Mouse (Mus musculus): ENCODE measurements around the gene Kcnk3. TPM values are rescaled to one million over a fixed set of nuclear protein-coding genes. Genes with fewer than 3 reads are reported as not detected.

Kcnk3 gene
- polyA plus RNA-seq, 1 experiment: 0.11 TPM

DNA sequence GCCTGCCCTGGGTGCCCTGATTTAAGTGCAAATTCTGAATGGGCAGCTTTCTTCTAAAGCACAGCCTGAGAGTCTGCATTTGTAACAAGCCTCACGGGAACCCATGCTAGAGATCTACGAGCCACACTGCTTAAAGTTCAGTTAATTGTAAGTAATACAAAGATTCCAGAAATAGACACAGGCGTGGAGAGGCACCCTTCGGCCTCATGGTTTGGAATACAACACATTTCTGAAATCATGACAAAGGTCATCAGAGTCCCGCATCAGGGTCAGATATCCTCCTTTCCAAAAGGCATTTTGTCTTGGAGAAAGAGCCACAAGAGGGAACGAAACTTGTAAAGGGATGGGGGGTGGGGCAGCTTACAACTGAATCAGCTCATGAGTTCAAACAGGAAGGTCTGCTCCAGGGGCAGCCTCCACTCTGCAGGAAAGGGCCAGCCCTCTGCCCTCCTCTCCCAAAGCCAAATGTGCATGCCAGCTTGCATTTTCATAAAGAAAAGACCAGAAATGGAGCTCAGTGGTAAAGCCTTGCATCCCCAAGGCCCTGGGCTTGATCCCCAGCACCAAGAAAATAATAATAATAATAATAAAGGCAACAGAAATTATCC, 7.1 kb downstream of the Kcnk3 start:
- H3K79me2 ChIP-seq (ENCODE audit: control insufficient read depth, insufficient read depth): no peaks in the 10 kb centered on the region
- no peak overlapping the region for H3ac ChIP-seq (ENCODE audit: control insufficient read depth, insufficient read length)
- TF ChIP-seq POLR2A (IDR thresholded peaks at IDR 0.05; ENCODE audit: insufficient read length, low read depth) (no peak), MYOG (IDR thresholded peaks at IDR 0.05; ENCODE audit: control insufficient read depth in 1 of 3, insufficient read depth in 1 of 3, insufficient read length in 2 of 3, low read depth in 2 of 3) (no peak), SRF (IDR thresholded peaks at IDR 0.05; ENCODE audit: control insufficient read depth, insufficient read length, low read depth) (no peak), CEBPB (IDR thresholded peaks at IDR 0.05; ENCODE audit: insufficient read depth, poor library complexity, severe bottlenecking) (no peak), MYOD1 (IDR thresholded peaks at IDR 0.05; ENCODE audit: control insufficient read depth in 1 of 3, insufficient read length in 2 of 3, low read depth in 2 of 3) (no peak), USF1 (IDR thresholded peaks at IDR 0.05; ENCODE audit: low read depth) (no peak), POLR2AphosphoS2 (IDR thresholded peaks at IDR 0.05; ENCODE audit: insufficient read length, low read depth) (no peak), TCF3 (IDR thresholded peaks at IDR 0.05; ENCODE audit: insufficient read length, low read depth) (no peak), REST (IDR thresholded peaks at IDR 0.05; ENCODE audit: insufficient read depth, insufficient read length) (no peak)
- H3K4me3 ChIP-seq: no peak overlapping the region
- H3K27me3 ChIP-seq (ENCODE audit: control insufficient read depth, insufficient read depth, insufficient read length): peaks cover 75% of the 10 kb centered on the region
- no peaks in the 10 kb centered on the region for H3K36me3 ChIP-seq (ENCODE audit: control insufficient read depth, insufficient read depth)
- no peak overlapping the region for H3K4me2 ChIP-seq (ENCODE audit: low read depth)

DNA sequence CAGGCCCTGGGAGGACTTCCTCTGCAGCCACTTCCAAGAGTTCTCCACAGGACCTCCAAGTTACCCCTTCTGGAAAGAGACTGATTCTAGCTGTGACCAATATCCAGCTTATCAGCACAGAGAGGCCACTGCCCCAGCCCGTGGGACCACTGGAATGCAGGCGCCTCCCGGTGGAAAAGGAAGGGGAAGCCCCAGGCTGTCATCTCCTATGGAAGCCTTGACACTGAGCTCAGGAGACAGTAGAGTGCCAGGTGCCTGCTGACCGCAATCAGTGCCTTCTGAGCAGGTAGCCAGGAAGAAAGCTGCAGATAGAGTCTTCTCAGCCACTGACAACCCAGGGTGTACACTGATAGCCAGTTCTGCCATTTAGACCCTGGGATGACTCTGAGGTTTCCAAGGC, 13.4 kb downstream of the Kcnk3 start:
- TF ChIP-seq POLR2AphosphoS2 (IDR thresholded peaks at IDR 0.05; ENCODE audit: insufficient read length, low read depth): no peak
- TF ChIP-seq CEBPB (IDR thresholded peaks at IDR 0.05; ENCODE audit: insufficient read depth, poor library complexity, severe bottlenecking): no peak
- TF ChIP-seq SRF (IDR thresholded peaks at IDR 0.05; ENCODE audit: control insufficient read depth, insufficient read length, low read depth): no peak
- no peak for TF ChIP-seq TCF12 (IDR thresholded peaks at IDR 0.05; ENCODE audit: insufficient read depth, poor library complexity, severe bottlenecking)
- Histone ChIP-seq H3K36me3 (ENCODE audit: control insufficient read depth, insufficient read depth) (no peaks in the 10 kb centered on the region), H3K27me3 (ENCODE audit: control insufficient read depth, insufficient read depth, insufficient read length) (peaks cover 74% of the 10 kb centered on the region), H3K79me2 (ENCODE audit: control insufficient read depth, insufficient read depth) (no peaks in the 10 kb centered on the region), H3K4me2 (ENCODE audit: low read depth) (no peak overlapping the region), H3K4me3 (no peak overlapping the region), H3ac (ENCODE audit: control insufficient read depth, insufficient read length) (no peak overlapping the region)

DNA sequence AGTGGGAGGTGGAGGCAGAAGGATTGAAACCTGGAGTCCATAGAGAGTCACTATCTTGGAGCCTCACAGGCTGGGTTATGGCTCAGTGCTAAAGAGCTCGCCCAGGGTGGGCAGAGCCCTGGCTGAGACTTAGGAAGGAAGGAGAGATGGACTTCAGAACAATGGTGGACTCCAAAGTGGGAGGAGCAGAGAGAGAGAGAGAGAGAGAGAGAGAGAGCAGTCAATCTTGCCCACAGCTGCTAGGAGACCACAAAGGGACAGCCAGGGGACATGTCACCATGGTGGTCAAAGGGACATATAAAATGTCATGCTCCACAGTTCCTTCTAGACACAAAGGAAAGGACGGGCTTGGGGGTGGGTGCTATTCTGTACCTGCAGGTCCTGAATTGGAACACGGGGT, 15.3 kb downstream of the Kcnk3 start:
- Histone ChIP-seq H3K36me3 (ENCODE audit: control insufficient read depth, insufficient read depth) (no peaks in the 10 kb centered on the region), H3K27me3 (ENCODE audit: control insufficient read depth, insufficient read depth, insufficient read length) (peaks cover 69% of the 10 kb centered on the region), H3K4me3 (no peak overlapping the region), H3K4me2 (ENCODE audit: low read depth) (no peak overlapping the region), H3K79me2 (ENCODE audit: control insufficient read depth, insufficient read depth) (no peaks in the 10 kb centered on the region), H3ac (ENCODE audit: control insufficient read depth, insufficient read length) (no peak overlapping the region)
- no peak for TF ChIP-seq MAX (IDR thresholded peaks at IDR 0.05; ENCODE audit: low read depth)
- no peak for TF ChIP-seq USF1 (IDR thresholded peaks at IDR 0.05; ENCODE audit: low read depth)
- TF ChIP-seq SRF (IDR thresholded peaks at IDR 0.05; ENCODE audit: control insufficient read depth, insufficient read length, low read depth): no peak
- TF ChIP-seq E2F4 (IDR thresholded peaks at IDR 0.05; ENCODE audit: insufficient read depth): no peak
- no peak for TF ChIP-seq MYOG (IDR thresholded peaks at IDR 0.05; ENCODE audit: control insufficient read depth in 1 of 3, insufficient read depth in 1 of 3, insufficient read length in 2 of 3, low read depth in 2 of 3)
- TF ChIP-seq TCF3 (IDR thresholded peaks at IDR 0.05; ENCODE audit: insufficient read length, low read depth): no peak
- no peak for TF ChIP-seq REST (IDR thresholded peaks at IDR 0.05; ENCODE audit: insufficient read depth, insufficient read length)
- TF ChIP-seq TCF12 (IDR thresholded peaks at IDR 0.05; ENCODE audit: insufficient read depth, poor library complexity, severe bottlenecking): no peak
- no peak for TF ChIP-seq CEBPB (IDR thresholded peaks at IDR 0.05; ENCODE audit: insufficient read depth, poor library complexity, severe bottlenecking)

GRCm38 (mm10) chr5:30603926-30604325, 16.0 kb downstream of the Kcnk3 start:
- Histone ChIP-seq H3K36me3 (ENCODE audit: control insufficient read depth, insufficient read depth) (no peaks in the 10 kb centered on the region), H3K79me2 (ENCODE audit: control insufficient read depth, insufficient read depth) (no peaks in the 10 kb centered on the region), H3K4me2 (ENCODE audit: low read depth) (no peak overlapping the region), H3K27me3 (ENCODE audit: control insufficient read depth, insufficient read depth, insufficient read length) (peaks cover 64% of the 10 kb centered on the region), H3K4me3 (no peak overlapping the region), H3ac (ENCODE audit: control insufficient read depth, insufficient read length) (no peak overlapping the region)
- no peak for TF ChIP-seq MAX (IDR thresholded peaks at IDR 0.05; ENCODE audit: low read depth)
- TF ChIP-seq REST (IDR thresholded peaks at IDR 0.05; ENCODE audit: insufficient read depth, insufficient read length): no peak
- TF ChIP-seq TCF12 (IDR thresholded peaks at IDR 0.05; ENCODE audit: insufficient read depth, poor library complexity, severe bottlenecking): no peak
- no peak for TF ChIP-seq MYOG (IDR thresholded peaks at IDR 0.05; ENCODE audit: control insufficient read depth in 1 of 3, insufficient read depth in 1 of 3, insufficient read length in 2 of 3, low read depth in 2 of 3)
- no peak for TF ChIP-seq SRF (IDR thresholded peaks at IDR 0.05; ENCODE audit: control insufficient read depth, insufficient read length, low read depth)
- TF ChIP-seq MYOD1 (IDR thresholded peaks at IDR 0.05; ENCODE audit: control insufficient read depth in 1 of 3, insufficient read length in 2 of 3, low read depth in 2 of 3): no peak
- no peak for TF ChIP-seq E2F4 (IDR thresholded peaks at IDR 0.05; ENCODE audit: insufficient read depth)
- TF ChIP-seq CEBPB (IDR thresholded peaks at IDR 0.05; ENCODE audit: insufficient read depth, poor library complexity, severe bottlenecking): no peak
- no peak for TF ChIP-seq TCF3 (IDR thresholded peaks at IDR 0.05; ENCODE audit: insufficient read length, low read depth)
- no peak for TF ChIP-seq POLR2A (IDR thresholded peaks at IDR 0.05; ENCODE audit: insufficient read length, low read depth)

GRCm38 (mm10) chr5:30604769-30605188, 16.8 kb downstream of the Kcnk3 start:
- TF ChIP-seq TCF3 (IDR thresholded peaks at IDR 0.05; ENCODE audit: insufficient read length, low read depth): no peak
- no peak for TF ChIP-seq MYOG (IDR thresholded peaks at IDR 0.05; ENCODE audit: control insufficient read depth in 1 of 3, insufficient read depth in 1 of 3, insufficient read length in 2 of 3, low read depth in 2 of 3)
- no peak for TF ChIP-seq E2F4 (IDR thresholded peaks at IDR 0.05; ENCODE audit: insufficient read depth)
- TF ChIP-seq TCF12 (IDR thresholded peaks at IDR 0.05; ENCODE audit: insufficient read depth, poor library complexity, severe bottlenecking): no peak
- no peak for TF ChIP-seq POLR2A (IDR thresholded peaks at IDR 0.05; ENCODE audit: insufficient read length, low read depth)
- no peak for TF ChIP-seq REST (IDR thresholded peaks at IDR 0.05; ENCODE audit: insufficient read depth, insufficient read length)
- no peak for TF ChIP-seq MYOD1 (IDR thresholded peaks at IDR 0.05; ENCODE audit: control insufficient read depth in 1 of 3, insufficient read length in 2 of 3, low read depth in 2 of 3)
- TF ChIP-seq MAX (IDR thresholded peaks at IDR 0.05; ENCODE audit: low read depth): no peak
- TF ChIP-seq POLR2AphosphoS2 (IDR thresholded peaks at IDR 0.05; ENCODE audit: insufficient read length, low read depth): no peak
- no peak for TF ChIP-seq SRF (IDR thresholded peaks at IDR 0.05; ENCODE audit: control insufficient read depth, insufficient read length, low read depth)
- no peak for TF ChIP-seq CEBPB (IDR thresholded peaks at IDR 0.05; ENCODE audit: insufficient read depth, poor library complexity, severe bottlenecking)
- no peak for TF ChIP-seq USF1 (IDR thresholded peaks at IDR 0.05; ENCODE audit: low read depth)
- Histone ChIP-seq H3K4me2 (ENCODE audit: low read depth) (no peak overlapping the region), H3K27me3 (ENCODE audit: control insufficient read depth, insufficient read depth, insufficient read length) (peaks cover 60% of the 10 kb centered on the region), H3ac (ENCODE audit: control insufficient read depth, insufficient read length) (no peak overlapping the region), H3K36me3 (ENCODE audit: control insufficient read depth, insufficient read depth) (no peaks in the 10 kb centered on the region), H3K4me3 (no peak overlapping the region), H3K79me2 (ENCODE audit: control insufficient read depth, insufficient read depth) (no peaks in the 10 kb centered on the region)
